Mouse (Mus musculus): ENCODE results near the gene Ntrk2.

Gene Ntrk2

GRCm38 (mm10) chr13:58806397-58806892 is at the start of gene Ntrk2:
Gene Ntrk2 (plus strand): TSS chr13:58806569.
- DNase-seq (ENCODE audit: low read depth, low spot score) = peak; percentile 95

GRCm38 (mm10) chr13:58761003-58761630 is 45.3 kb upstream of the Ntrk2 start:
- no peak for DNase-seq (ENCODE audit: low read depth, low spot score)

- no peak for DNase-seq (ENCODE audit: low read depth, low spot score)
Measured at GRCm38 (mm10) chr13:58768258-58768657, 38.1 kb upstream of the Ntrk2 start.

GRCm38 (mm10) chr13:58769438-58769837 is 36.9 kb upstream of the Ntrk2 start:
- DNase-seq (ENCODE audit: low read depth, low spot score) = no peak

GRCm38 (mm10) chr13:58779261-58779660 is 27.1 kb upstream of the Ntrk2 start:
- no peak for DNase-seq (ENCODE audit: low read depth, low spot score)

GRCm38 (mm10) chr13:58786476-58786875 is 19.9 kb upstream of the Ntrk2 start:
- no peak for DNase-seq (ENCODE audit: low read depth, low spot score)

- DNase-seq (ENCODE audit: low read depth, low spot score) = no peak
Measured at GRCm38 (mm10) chr13:58790741-58791140, 15.6 kb upstream of the Ntrk2 start.

GRCm38 (mm10) chr13:58797386-58797785 is 9.0 kb upstream of the Ntrk2 start:
- peak; percentile 87 for DNase-seq (ENCODE audit: low read depth, low spot score)

GRCm38 (mm10) chr13:58801291-58801690 is 5.1 kb upstream of the Ntrk2 start:
- no peak for DNase-seq (ENCODE audit: low read depth, low spot score)

- DNase-seq (ENCODE audit: low read depth, low spot score) = peak; percentile 70
Measured at GRCm38 (mm10) chr13:58803882-58804281, 2.5 kb upstream of the Ntrk2 start.

- DNase-seq (ENCODE audit: low read depth, low spot score) = no peak
Measured at GRCm38 (mm10) chr13:58805833-58806232, 536 bp upstream of the Ntrk2 start.

GRCm38 (mm10) chr13:58806896-58807628 is 693 bp downstream of the Ntrk2 start:
- DNase-seq (ENCODE audit: low read depth, low spot score) = peak; percentile 15

- DNase-seq (ENCODE audit: low read depth, low spot score) = peak; percentile 66
Measured at GRCm38 (mm10) chr13:58807629-58808363, 1.4 kb downstream of the Ntrk2 start.

GRCm38 (mm10) chr13:58808381-58808821 is 2.0 kb downstream of the Ntrk2 start:
- peak; percentile 55 for DNase-seq (ENCODE audit: low read depth, low spot score)

GRCm38 (mm10) chr13:58809930-58810329 is 3.6 kb downstream of the Ntrk2 start:
- DNase-seq (ENCODE audit: low read depth, low spot score) = no peak

- DNase-seq (ENCODE audit: low read depth, low spot score) = no peak
Measured at GRCm38 (mm10) chr13:58824752-58825151, 18.4 kb downstream of the Ntrk2 start.

- no peak for DNase-seq (ENCODE audit: low read depth, low spot score)
Measured at GRCm38 (mm10) chr13:58826356-58827197, 20.2 kb downstream of the Ntrk2 start.

GRCm38 (mm10) chr13:58831999-58832398 is 25.6 kb downstream of the Ntrk2 start:
- no peak for DNase-seq (ENCODE audit: low read depth, low spot score)

- DNase-seq (ENCODE audit: low read depth, low spot score) = no peak
Measured at GRCm38 (mm10) chr13:58834726-58835125, 28.4 kb downstream of the Ntrk2 start.

- peak; percentile 70 for DNase-seq (ENCODE audit: low read depth, low spot score)
Measured at GRCm38 (mm10) chr13:58836891-58837290, 30.5 kb downstream of the Ntrk2 start.

- DNase-seq (ENCODE audit: low read depth, low spot score) = no peak
Measured at GRCm38 (mm10) chr13:58838110-58838509, 31.7 kb downstream of the Ntrk2 start.
